Mouse (Mus musculus) thymus, postnatal 10 days (tissue): ENCODE measurements around the gene Pcnx4.

Source experiments
- DNase-seq, 2 experiments: peaks; one replicate each; pipeline ENCODE4 v3.0.0; 2021; ENCODE audit warnings: low spot score in 2 of 2

Pcnx4 gene

GRCm38 (mm10) chr12:72536021-72536597 lies at the start of gene Pcnx4:
Gene Pcnx4 (plus strand): TSS chr12:72536383.
- peak; percentile 87 to 94 for DNase-seq

- no peak for DNase-seq
These were observed 48.7 kb upstream of the Pcnx4 start for GRCm38 (mm10) chr12:72487498-72487897.

GRCm38 (mm10) chr12:72489995-72490394 lies 46.2 kb upstream of the Pcnx4 start:
- no peak for DNase-seq

- no peak for DNase-seq
These were observed 45.0 kb upstream of the Pcnx4 start for GRCm38 (mm10) chr12:72491063-72491719.

GRCm38 (mm10) chr12:72496866-72497600 lies 39.1 kb upstream of the Pcnx4 start:
- no peak for DNase-seq

GRCm38 (mm10) chr12:72509606-72510005 lies 26.6 kb upstream of the Pcnx4 start:
- no peak for DNase-seq

GRCm38 (mm10) chr12:72515446-72515845 lies 20.7 kb upstream of the Pcnx4 start:
- no peak for DNase-seq

GRCm38 (mm10) chr12:72518114-72518728 lies 18.0 kb upstream of the Pcnx4 start:
- DNase-seq, result no peak

- DNase-seq, result no peak
These were observed 16.8 kb upstream of the Pcnx4 start for GRCm38 (mm10) chr12:72519352-72519751.

- no peak for DNase-seq
These were observed 16.3 kb upstream of the Pcnx4 start for GRCm38 (mm10) chr12:72519855-72520254.

- DNase-seq, result peak in 1 of 2 experiments; percentile 74
These were observed 15.5 kb upstream of the Pcnx4 start for GRCm38 (mm10) chr12:72520645-72521044.

- DNase-seq, result no peak
These were observed 10.6 kb upstream of the Pcnx4 start for GRCm38 (mm10) chr12:72525588-72525987.

- no peak for DNase-seq
These were observed 3.9 kb upstream of the Pcnx4 start for GRCm38 (mm10) chr12:72532303-72532702.

GRCm38 (mm10) chr12:72533986-72534385 lies 2.2 kb upstream of the Pcnx4 start:
- no peak for DNase-seq

- DNase-seq, result no peak
These were observed 584 bp upstream of the Pcnx4 start for GRCm38 (mm10) chr12:72535599-72535998.

- no peak for DNase-seq
These were observed 2.4 kb downstream of the Pcnx4 start for GRCm38 (mm10) chr12:72538571-72538970.

GRCm38 (mm10) chr12:72554347-72554746 lies 18.2 kb downstream of the Pcnx4 start:
- no peak for DNase-seq

GRCm38 (mm10) chr12:72564281-72564795 lies 28.2 kb downstream of the Pcnx4 start:
- DNase-seq, result no peak

- no peak for DNase-seq
These were observed 45.8 kb downstream of the Pcnx4 start for GRCm38 (mm10) chr12:72582021-72582420.

- no peak for DNase-seq
These were observed 46.9 kb downstream of the Pcnx4 start for GRCm38 (mm10) chr12:72583099-72583498.

- no peak for DNase-seq
These were observed 49.2 kb downstream of the Pcnx4 start for GRCm38 (mm10) chr12:72585339-72585738.

- DNase-seq, result no peak
These were observed 56.8 kb downstream of the Pcnx4 start for GRCm38 (mm10) chr12:72592991-72593390.
